Mouse (Mus musculus) olfactory bulb, adult 2 months (tissue): ENCODE data around the gene Atp12a.

Experiments used
- CTCF ChIP-seq: fragments of 200-500 bp; IDR thresholded peaks from 2 replicates; pipeline ENCODE4 v1.5.1; 2012; ENCODE audit warnings: low read depth, mild to moderate bottlenecking, low read length, moderate library complexity; ENCODE audit not compliant: insufficient read depth
- POLR2A ChIP-seq: fragments of 200-500 bp; IDR thresholded peaks from 2 replicates; pipeline ENCODE4 v1.6.1; 2012; ENCODE audit warnings: mild to moderate bottlenecking, low read depth, low read length, moderate library complexity; ENCODE audit not compliant: insufficient read depth

GRCm38 (mm10) chr14:56333700-56334099 is 31.2 kb upstream of the Atp12a start:
- no peak for TF ChIP-seq POLR2A
- no peak for TF ChIP-seq CTCF
